14 mouse cellular contexts compared by ENCODE assay signal in the genomic region with DNA sequence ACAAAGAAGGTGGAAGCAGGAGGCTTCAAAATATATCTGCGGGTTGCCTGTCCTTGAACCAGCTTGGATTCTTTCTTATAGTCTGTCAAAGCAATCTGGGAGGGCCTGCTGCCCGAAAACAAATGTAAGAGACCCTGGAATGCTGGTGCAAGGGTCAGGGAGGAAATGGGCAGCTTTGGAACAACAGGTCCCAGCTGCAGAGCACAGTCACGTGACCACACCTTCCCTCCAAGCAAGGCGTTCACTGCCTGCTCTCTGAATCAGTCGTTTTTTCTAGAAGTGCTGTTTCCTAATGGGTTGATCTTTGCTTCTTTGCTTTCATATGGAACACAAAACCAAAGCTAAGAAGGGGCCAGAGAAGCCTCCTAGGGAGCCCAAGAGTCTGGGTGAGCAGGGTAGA.
DNase-seq lines count a peak whose midpoint lies in the region; ATAC-seq and TF ChIP-seq lines count a peak whose summit lies in the region.
"Had no signal": no experiment of that assay in that cellular context is flagged by ENCODE, and none has a peak within 500 bp of the region (broad histone marks: within the 10 kb centered on the region; RNA-seq: fewer than 3 reads in every experiment).

No protein-coding gene starts in this region.

- no peaks in the 10 kb centered on the region for H3K4me1 ChIP-seq in ES-E14 (ENCODE audit: control insufficient read depth in 2 of 2, insufficient read depth in 2 of 2, low read length in 2 of 2, poor library complexity in 1 of 2)
- H3K4me1 ChIP-seq: heart, embryonic 13.5 days had no signal

- DNase-seq in lung, postnatal 10 days = peak; percentile 35
- DNase-seq in lung, postnatal 4 days = no peak
- peak; percentile 12 for DNase-seq in ES-E14 (ENCODE audit: low read depth, low spot score)
- DNase-seq in ZHBTc4 (ENCODE audit: low read depth, low spot score) = peak; percentile 76
- DNase-seq in mesoderm, embryonic 11.5 days (ENCODE audit: low read depth, low spot score) = peak; percentile 31
- no peak for DNase-seq in thymus, postnatal 14 days
- DNase-seq: adrenal gland, postnatal 14 days; cerebellum, adult 9-10 months; layer of hippocampus, postnatal 36 days had no signal

- in situ Hi-C loops in ES-E14 (cut with MboI; ENCODE audit: low sequenced_read_pairs in 2 of 2, unreplicated experiment in 2 of 2) = no loop called here

- no peaks in the 10 kb centered on the region for H3K9me3 ChIP-seq in ES-E14 (ENCODE audit: control insufficient read depth, insufficient read depth, low read depth, low read length)
- H3K9me3 ChIP-seq: forebrain, embryonic 15.5 days; heart, embryonic 13.5 days; hindbrain, embryonic 10.5 days; midbrain, embryonic 12.5 days had no signal

- no peak for ATAC-seq in erythroblast, adult 5-6 weeks (replicated peaks; ENCODE audit: low FRiP score, poor library complexity, severe bottlenecking)
- ATAC-seq: forebrain, embryonic 15.5 days had no signal

- no peak overlapping the region; the same call in 1 of the 2 replicates for H3K27ac ChIP-seq in ES-E14 (ENCODE audit: insufficient read depth, low read depth, low read length, poor library complexity, severe bottlenecking)
- H3K27ac ChIP-seq: forebrain, embryonic 15.5 days; heart, embryonic 13.5 days; hindbrain, embryonic 10.5 days; midbrain, embryonic 12.5 days had no signal

- no peak overlapping the region for H3K9ac ChIP-seq in ES-E14 (ENCODE audit: insufficient read depth, low read depth, low read length, poor library complexity, severe bottlenecking)
- H3K9ac ChIP-seq: forebrain, embryonic 15.5 days; heart, embryonic 13.5 days; midbrain, embryonic 12.5 days had no signal

- no peaks in the 10 kb centered on the region for H3K36me3 ChIP-seq in ES-E14 (ENCODE audit: control insufficient read depth, insufficient read depth, low read length, poor library complexity, severe bottlenecking)
- H3K36me3 ChIP-seq: forebrain, embryonic 15.5 days; heart, embryonic 13.5 days; midbrain, embryonic 12.5 days had no signal

- H3K4me3 ChIP-seq in ES-E14 (ENCODE audit: insufficient read depth in 1 of 2, low read depth in 1 of 2, low read length in 2 of 2, poor library complexity in 1 of 2, severe bottlenecking in 1 of 2) = no peak overlapping the region
- H3K4me3 ChIP-seq: forebrain, embryonic 15.5 days; heart, embryonic 13.5 days; hindbrain, embryonic 10.5 days; midbrain, embryonic 12.5 days had no signal

TF ChIP-seq in ES-E14, 5 proteins besides CTCF, POLR2A, EP300 and RAD21:
- no peak for TF ChIP-seq HCFC1 (IDR thresholded peaks at IDR 0.05; ENCODE audit: borderline replicate concordance, insufficient read depth, low read length)
- no peak for TF ChIP-seq MAFK (IDR thresholded peaks at IDR 0.05; ENCODE audit: insufficient read depth, low read depth, low read length)
- TF ChIP-seq ZC3H11A (IDR thresholded peaks at IDR 0.05; ENCODE audit: borderline replicate concordance, low read depth, low read length) = no peak
- no peak for TF ChIP-seq CHD2 (IDR thresholded peaks at IDR 0.05; ENCODE audit: low read depth, low read length)
TF ChIP-seq in ES-E14: peak in this region for 0.

Comparison
In these comparisons a context has a peak if more than half of its experiments do, and no peak if none do; other contexts are left out.
1. DNase-seq: peak in lung, postnatal 10 days (single experiment), ES-E14 (single experiment), ZHBTc4 (single experiment) and mesoderm, embryonic 11.5 days (single experiment); none in lung, postnatal 4 days (0 of 2) and thymus, postnatal 14 days (single experiment).